Mouse (Mus musculus) embryo, embryonic 10.5 days (tissue): Measurements from ENCODE around the gene Dthd1.

Experiments used
- DNase-seq: peaks from one replicate; pipeline ENCODE4 v3.0.0-alpha.2; 2015; ENCODE audit warnings: low spot score

Dthd1 gene

DNA sequence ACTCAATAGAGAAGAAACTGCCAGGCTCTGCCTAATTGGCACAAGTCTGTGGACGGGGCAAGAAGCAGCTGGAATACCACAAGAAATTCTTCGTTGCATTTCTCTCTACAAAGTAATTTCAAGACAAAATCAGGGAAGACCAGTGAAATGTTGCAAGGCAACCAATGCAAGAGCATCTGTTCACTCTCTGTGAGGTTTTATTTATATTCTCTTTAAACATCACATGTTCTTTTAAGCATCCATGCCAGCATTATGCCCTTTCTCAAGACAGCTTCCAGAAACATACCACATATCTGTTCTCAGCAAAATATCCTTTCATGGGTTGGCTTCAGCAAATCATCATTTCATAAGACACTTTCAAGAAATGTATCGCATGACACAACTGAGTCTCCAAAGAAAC lies 50.7 kb downstream of the Dthd1 start:
- no peak for DNase-seq

DNA sequence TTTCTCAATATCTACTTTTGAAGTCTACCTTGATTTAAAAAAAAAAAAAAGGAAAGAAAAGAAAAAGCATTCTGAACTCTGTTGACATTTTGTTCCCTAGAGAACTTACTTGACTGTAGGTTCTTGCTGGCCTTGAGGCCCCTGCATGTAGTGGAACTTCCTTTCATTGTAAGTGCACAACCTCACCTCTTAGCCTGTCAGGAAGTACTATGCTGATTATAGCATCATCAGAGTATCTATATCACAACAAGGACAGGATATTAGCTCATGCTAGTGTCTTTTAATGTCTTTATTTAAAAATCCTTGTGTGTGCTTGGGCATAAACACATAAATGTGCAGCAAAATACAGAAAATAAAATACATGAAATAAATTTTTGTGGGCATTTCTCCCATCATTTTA lies 53.4 kb downstream of the Dthd1 start:
- DNase-seq: no peak

DNA sequence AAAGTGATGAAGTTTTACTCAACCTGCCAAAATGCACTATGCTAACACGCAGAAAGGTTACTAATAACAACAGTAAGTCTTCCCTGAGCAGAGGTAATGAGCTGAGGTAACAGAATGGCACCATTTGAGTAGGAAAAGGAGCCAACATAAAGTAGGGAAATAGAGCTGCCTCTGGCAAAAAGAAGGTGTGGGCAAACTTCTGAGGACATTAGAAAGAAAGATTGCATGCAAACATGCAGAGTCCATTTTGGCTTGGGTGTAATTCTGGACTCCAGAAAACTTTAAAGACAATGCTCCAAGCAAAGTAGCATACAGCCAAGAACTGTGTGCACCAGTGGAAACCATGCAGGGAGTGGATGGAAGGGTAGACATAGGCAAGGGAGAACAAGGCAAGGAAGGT lies 65.9 kb downstream of the Dthd1 start:
- DNase-seq: no peak

DNA sequence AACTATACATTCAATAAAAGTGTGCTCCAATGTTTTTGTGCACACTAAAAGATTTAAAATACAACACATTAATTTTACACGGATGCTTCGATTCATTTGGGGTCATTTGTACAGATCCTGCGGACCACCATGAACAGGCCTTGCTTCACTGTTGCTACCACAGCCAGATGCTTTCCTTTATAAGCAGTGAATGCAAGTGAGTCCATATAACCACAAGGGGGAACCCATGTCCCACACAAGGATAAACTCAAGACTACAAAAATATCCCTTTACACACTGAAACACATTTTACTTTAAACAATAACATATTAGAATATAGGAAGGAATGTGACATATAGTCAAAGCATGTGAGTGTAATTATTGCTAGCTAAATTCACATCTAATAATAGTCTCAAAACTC lies 81.7 kb downstream of the Dthd1 start:
- DNase-seq: peak; percentile 68

DNA sequence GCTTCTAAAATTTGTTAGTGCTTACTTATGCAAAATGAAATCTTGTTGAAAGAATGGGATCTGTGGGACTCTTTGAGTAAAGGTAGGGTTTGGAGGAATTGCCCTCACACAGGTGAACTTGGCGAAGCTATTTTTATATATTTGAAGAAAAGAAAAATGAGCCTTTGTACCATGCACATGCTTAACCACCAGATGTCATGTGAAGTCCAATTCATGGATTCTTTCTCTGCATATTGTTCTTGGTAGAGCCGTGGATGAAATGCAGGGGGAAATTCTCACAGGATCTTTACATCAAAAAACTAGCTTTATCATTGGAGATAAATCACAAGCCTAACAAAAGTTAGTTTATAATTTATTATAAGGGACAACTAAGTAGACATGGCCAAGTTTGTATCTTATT lies 93.3 kb downstream of the Dthd1 start:
- DNase-seq: no peak

DNA sequence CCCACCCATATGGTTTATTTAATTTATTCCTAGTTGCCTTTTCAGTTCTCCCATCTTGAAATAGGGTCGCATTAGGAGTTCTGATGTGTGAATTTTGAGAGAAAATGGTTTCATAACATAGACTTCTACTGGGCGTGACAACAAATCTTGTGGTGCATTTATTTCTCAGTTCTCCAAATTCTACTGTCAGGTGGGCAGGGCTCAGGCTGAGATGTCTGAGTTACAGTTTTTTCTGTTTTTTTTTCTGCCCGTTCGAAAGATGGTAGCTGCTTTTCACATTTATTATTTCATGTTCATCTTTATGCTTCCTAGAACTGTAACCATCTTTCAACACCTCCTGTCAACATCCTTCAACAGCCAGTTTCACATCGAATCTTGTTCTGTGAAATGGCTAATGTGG lies 95.5 kb downstream of the Dthd1 start:
- DNase-seq: no peak

DNA sequence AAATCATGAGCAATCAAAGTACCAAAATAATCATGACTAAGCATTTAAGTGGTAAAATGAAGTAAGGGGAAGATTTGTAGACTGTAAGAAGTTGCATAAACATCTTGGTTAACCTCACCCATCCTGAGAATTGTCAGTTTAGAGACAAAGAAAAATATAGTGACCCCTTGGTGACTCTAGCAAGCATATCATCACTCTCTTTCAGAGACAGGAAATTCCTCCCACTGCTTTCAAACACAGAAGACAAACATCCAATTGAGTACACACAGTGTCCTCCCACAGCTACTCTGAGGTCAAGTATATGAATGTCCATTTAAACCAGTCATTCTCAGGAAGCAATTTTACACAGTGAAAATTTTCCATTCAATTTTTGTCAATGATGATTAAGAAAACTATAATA lies 111.0 kb downstream of the Dthd1 start:
- DNase-seq: peak; percentile 47
